In the genomic region with DNA sequence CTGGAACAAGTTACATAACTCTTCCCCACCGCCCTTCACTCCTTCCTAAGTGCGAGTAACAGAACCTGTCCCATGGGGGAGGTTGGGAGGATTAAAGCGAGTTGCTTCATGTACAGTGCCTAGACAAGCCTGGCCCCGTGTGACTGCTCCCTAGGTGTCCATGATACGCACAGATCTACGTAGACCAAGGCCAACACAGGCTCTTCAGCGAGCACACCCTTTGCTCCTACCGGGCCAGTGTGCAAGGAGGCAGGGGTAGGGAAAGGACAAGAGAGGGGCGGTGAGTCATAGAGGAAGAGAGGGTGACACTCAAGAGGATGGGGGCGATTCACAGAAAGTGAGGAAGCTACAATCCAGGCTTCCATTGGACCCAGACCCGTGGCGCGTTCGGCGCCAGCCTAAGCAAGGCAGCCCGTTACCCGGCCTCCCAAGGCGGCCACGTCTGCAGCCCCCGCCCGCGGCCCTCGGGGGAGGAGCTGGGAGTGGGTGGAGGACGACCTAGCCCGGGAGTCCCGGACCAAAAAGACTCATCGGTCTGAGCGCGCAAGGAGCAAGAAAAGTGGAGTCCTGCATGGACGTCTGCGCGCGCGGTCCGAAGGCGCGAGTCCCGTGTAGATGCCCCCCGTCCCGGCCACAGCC, we compare ENCODE assay signal across 8 mouse cellular contexts. TPM values are rescaled to one million over a fixed set of nuclear protein-coding genes. Genes with fewer than 3 reads are reported as not detected.
A peak's percentile ranks its signal among the peaks of the same experiment; 100 is the strongest.
DNase-seq lines count a peak whose midpoint lies in the region; ATAC-seq and TF ChIP-seq lines count a peak whose summit lies in the region.

No protein-coding gene starts in this region.

- peak; percentile 59 for ATAC-seq in kidney, postnatal 0 days (replicated peaks; ENCODE audit: low FRiP score, low read depth)
- no peak for ATAC-seq in megakaryocyte-erythroid progenitor cell, adult 5-6 weeks (replicated peaks; ENCODE audit: low FRiP score, low TSS enrichment, poor library complexity, severe bottlenecking)

- H3K27ac ChIP-seq in heart, embryonic 10.5 days, result peak overlapping the region; percentile 95
- peak overlapping the region; percentile 91 for H3K27ac ChIP-seq in kidney, postnatal 0 days
- H3K27ac ChIP-seq in macrophage, result no peak overlapping the region

- H3K9ac ChIP-seq in kidney, postnatal 0 days (ENCODE audit: low read depth, low read length), result peak overlapping the region; percentile 89

- peak overlapping the region; percentile 84 for H3K4me3 ChIP-seq in heart, embryonic 10.5 days
- peak overlapping the region; percentile 85 for H3K4me3 ChIP-seq in kidney, postnatal 0 days (replicated peaks; ENCODE audit: low read depth, low read length)
- H3K4me3 ChIP-seq in macrophage (ENCODE audit: inconsistent target), result peak overlapping the region; percentile 44

- DNase-seq in right cerebral cortex, postnatal 4 days, result peak; percentile 25
- no peak for DNase-seq in right cerebral cortex, adult 18-20 months
- peak; percentile 61 for DNase-seq in embryo, embryonic 9.5 days (ENCODE audit: extremely low spot score)
- DNase-seq in heart, embryonic 10.5 days (ENCODE audit: low spot score), result peak; percentile 88
- DNase-seq in kidney, postnatal 0 days (ENCODE audit: low spot score), result peak; percentile 53
- peak; percentile 29 to 39 for DNase-seq in spleen, postnatal 14 days (ENCODE audit: low spot score in 2 of 2)

- peaks cover 9% of the 10 kb centered on the region for H3K36me3 ChIP-seq in heart, embryonic 10.5 days
- H3K36me3 ChIP-seq in kidney, postnatal 0 days (ENCODE audit: insufficient read depth, low read length), result no peaks in the 10 kb centered on the region
- H3K36me3 ChIP-seq in macrophage (ENCODE audit: inconsistent target), result no peaks in the 10 kb centered on the region

- 2% methylated on average over 40 of the region's 40 CpGs for WGBS in heart, embryonic 10.5 days
- 5% methylated on average over 38 of the region's 40 CpGs for WGBS in kidney, postnatal 0 days
- WGBS in macrophage (ENCODE audit: missing documents), result 7% methylated on average over 40 of the region's 40 CpGs

- no peaks in the 10 kb centered on the region for H3K9me3 ChIP-seq in heart, embryonic 10.5 days
- H3K9me3 ChIP-seq in kidney, postnatal 0 days (replicated peaks; ENCODE audit: low read length), result no peaks in the 10 kb centered on the region

- H3K4me1 ChIP-seq in heart, embryonic 10.5 days, result peaks cover 67% of the 10 kb centered on the region
- H3K4me1 ChIP-seq in kidney, postnatal 0 days (replicated peaks; ENCODE audit: insufficient read depth, low read length), result peaks cover 20% of the 10 kb centered on the region

- peaks cover 47% of the 10 kb centered on the region for H3K79me2 ChIP-seq in macrophage (ENCODE audit: inconsistent target)

- H3K4me2 ChIP-seq in kidney, postnatal 0 days (ENCODE audit: low read length), result peak overlapping the region; percentile 87

- no peaks in the 10 kb centered on the region for H3K27me3 ChIP-seq in heart, embryonic 10.5 days (ENCODE audit: insufficient read depth, poor library complexity, severe bottlenecking)
- H3K27me3 ChIP-seq in kidney, postnatal 0 days (ENCODE audit: insufficient read depth, low read length), result no peaks in the 10 kb centered on the region

- no peak for TF ChIP-seq CTCF in kidney, postnatal 0 days (IDR thresholded peaks at IDR 0.05; ENCODE audit: low read depth)

RNA-seq across cellular contexts. Expression of a gene that starts 0.5 kb away (rescaled TPM):
- 45.1 and 56.1 TPM in 2 replicates for polyA plus RNA-seq in heart, embryonic 10.5 days (2016; fragmentation: Nextera tagmentation; extraction: Ambion mirVana)
- 19.8 and 23.7 TPM in 2 replicates for polyA plus RNA-seq in kidney, postnatal 0 days (2015; fragmentation: Nextera tagmentation; extraction: Ambion mirVana)
- total RNA-seq in macrophage (2018; cell fraction: chromatin; rRNA removed), result 100 to 1,000 TPM in 7 of 26 experiments, 10 to 100 TPM in 19; 36.5 to 518 (median 63.6) TPM
- 10 to 100 TPM; 12.3 to 47.4 (median 24.5) TPM for total RNA-seq in macrophage (2018; cell fraction: cytosol; rRNA removed)
- total RNA-seq in macrophage (2018; cell fraction: nucleus; rRNA removed), result 100 to 1,000 TPM in 5 of 26 experiments, 10 to 100 TPM in 21; 34.2 to 296 (median 56.7) TPM
- polyA plus RNA-seq in macrophage (2018), result 16.1 to 37.5 TPM (median 23.1 TPM) in 3 replicates
- 11.4 and 14.2 TPM in 2 replicates for total RNA-seq in megakaryocyte-erythroid progenitor cell, adult 5-6 weeks (2014; fragmentation: Nextera tagmentation)
- 4.7 and 10.5 TPM in 2 replicates for total RNA-seq in megakaryocyte-erythroid progenitor cell, adult 5-6 weeks (2017)

RNA-seq across cellular contexts. Expression of a gene that starts 13.8 kb away (rescaled TPM):
- not detected in 2 replicates for polyA plus RNA-seq in heart, embryonic 10.5 days (2016; fragmentation: Nextera tagmentation; extraction: Ambion mirVana)
- not detected in 2 replicates for polyA plus RNA-seq in kidney, postnatal 0 days (2015; fragmentation: Nextera tagmentation; extraction: Ambion mirVana)
- total RNA-seq in macrophage (2018; cell fraction: chromatin; rRNA removed), result 10 to 100 TPM in 8 of 26 experiments, 1 to 10 TPM in 17, under 1 TPM in 1; 0.77 to 39.0 (median 4.7) TPM
- under 1 TPM in 24 of 26 experiments, not detected in 2; 0.08 to 0.86 (median 0.19) TPM for total RNA-seq in macrophage (2018; cell fraction: cytosol; rRNA removed)
- total RNA-seq in macrophage (2018; cell fraction: nucleus; rRNA removed), result 10 to 100 TPM in 10 of 26 experiments, 1 to 10 TPM in 16; 1.2 to 37.0 (median 6.7) TPM
- 0.10 to 0.34 TPM in 2 of 3 replicates, not detected in the other for polyA plus RNA-seq in macrophage (2018)
- total RNA-seq in megakaryocyte-erythroid progenitor cell, adult 5-6 weeks (2014; fragmentation: Nextera tagmentation), result not detected in 2 replicates
- total RNA-seq in megakaryocyte-erythroid progenitor cell, adult 5-6 weeks (2017), result not detected in 2 replicates

RNA-seq across cellular contexts. Expression of a gene that starts 22.2 kb away (rescaled TPM):
- 1.7 and 7.9 TPM in 2 replicates for polyA plus RNA-seq in heart, embryonic 10.5 days (2016; fragmentation: Nextera tagmentation; extraction: Ambion mirVana)
- 0.45 and 0.50 TPM in 2 replicates for polyA plus RNA-seq in kidney, postnatal 0 days (2015; fragmentation: Nextera tagmentation; extraction: Ambion mirVana)
- total RNA-seq in macrophage (2018; cell fraction: chromatin; rRNA removed), result 10 to 100 TPM in 1 of 26 experiments, 1 to 10 TPM in 20, under 1 TPM in 4, not detected in 1; 0.46 to 10.3 (median 2.1) TPM
- total RNA-seq in macrophage (2018; cell fraction: cytosol; rRNA removed), result under 1 TPM in 13 of 26 experiments, not detected in 13; 0.09 to 0.90 (median 0.23) TPM
- total RNA-seq in macrophage (2018; cell fraction: nucleus; rRNA removed), result 10 to 100 TPM in 5 of 26 experiments, 1 to 10 TPM in 16, under 1 TPM in 5; 0.54 to 13.5 (median 2.5) TPM
- 0.10 to 0.28 TPM in 2 of 3 replicates, not detected in the other for polyA plus RNA-seq in macrophage (2018)
- 3.7 and 4.6 TPM in 2 replicates for total RNA-seq in megakaryocyte-erythroid progenitor cell, adult 5-6 weeks (2014; fragmentation: Nextera tagmentation)
- 1.5 TPM in 1 of 2 replicates, not detected in the other for total RNA-seq in megakaryocyte-erythroid progenitor cell, adult 5-6 weeks (2017)

RNA-seq across cellular contexts. Expression of a gene that starts 25.8 kb away (rescaled TPM):
- 19.7 and 19.8 TPM in 2 replicates for polyA plus RNA-seq in heart, embryonic 10.5 days (2016; fragmentation: Nextera tagmentation; extraction: Ambion mirVana)
- 11.7 and 15.5 TPM in 2 replicates for polyA plus RNA-seq in kidney, postnatal 0 days (2015; fragmentation: Nextera tagmentation; extraction: Ambion mirVana)
- 10 to 100 TPM; 35.4 to 88.9 (median 46.9) TPM for total RNA-seq in macrophage (2018; cell fraction: chromatin; rRNA removed)
- 10 to 100 TPM in 11 of 26 experiments, 1 to 10 TPM in 15; 6.7 to 12.7 (median 9.4) TPM for total RNA-seq in macrophage (2018; cell fraction: cytosol; rRNA removed)
- 10 to 100 TPM; 21.8 to 40.3 (median 25.2) TPM for total RNA-seq in macrophage (2018; cell fraction: nucleus; rRNA removed)
- 7.6 to 13.0 TPM (median 7.7 TPM) in 3 replicates for polyA plus RNA-seq in macrophage (2018)
- 23.0 and 28.9 TPM in 2 replicates for total RNA-seq in megakaryocyte-erythroid progenitor cell, adult 5-6 weeks (2014; fragmentation: Nextera tagmentation)
- total RNA-seq in megakaryocyte-erythroid progenitor cell, adult 5-6 weeks (2017), result 13.8 and 22.5 TPM in 2 replicates

RNA-seq across cellular contexts. Expression of a gene that starts 27.1 kb away (rescaled TPM):
- 70.7 and 75.4 TPM in 2 replicates for polyA plus RNA-seq in heart, embryonic 10.5 days (2016; fragmentation: Nextera tagmentation; extraction: Ambion mirVana)
- polyA plus RNA-seq in kidney, postnatal 0 days (2015; fragmentation: Nextera tagmentation; extraction: Ambion mirVana), result 59.7 and 63.1 TPM in 2 replicates
- 100 to 1,000 TPM in 14 of 26 experiments, 10 to 100 TPM in 12; 22.7 to 248 (median 131) TPM for total RNA-seq in macrophage (2018; cell fraction: chromatin; rRNA removed)
- total RNA-seq in macrophage (2018; cell fraction: cytosol; rRNA removed), result 100 to 1,000 TPM; 153 to 669 (median 342) TPM
- total RNA-seq in macrophage (2018; cell fraction: nucleus; rRNA removed), result 100 to 1,000 TPM in 19 of 26 experiments, 10 to 100 TPM in 7; 38.7 to 433 (median 199) TPM
- polyA plus RNA-seq in macrophage (2018), result 51.8 to 210 TPM (median 105 TPM) in 3 replicates
- total RNA-seq in megakaryocyte-erythroid progenitor cell, adult 5-6 weeks (2014; fragmentation: Nextera tagmentation), result 93.9 and 150 TPM in 2 replicates
- total RNA-seq in megakaryocyte-erythroid progenitor cell, adult 5-6 weeks (2017), result 29.5 and 38.9 TPM in 2 replicates
